Mouse (Mus musculus) liver, adult 2 months (tissue): Measurements from ENCODE around the gene Mthfd1l. TPM values are rescaled to one million over a fixed set of nuclear protein-coding genes. Genes with fewer than 3 reads are reported as not detected.

Experiments used
- DNase-seq: peaks from one replicate; pipeline ENCODE4 v3.0.0-alpha.2; 2011; ENCODE audit warnings: low read depth, low spot score; ENCODE audit errors: extremely low read depth
- H3K27ac ChIP-seq: fragments of 200-500 bp; replicated peaks from 2 replicates; pipeline ENCODE4 v1.5.1; 2012; ENCODE audit warnings: low read depth, mild to moderate bottlenecking, control low read depth, inconsistent platforms, low read length; ENCODE audit not compliant: insufficient read depth
- H3K27me3 ChIP-seq: fragments of 200-500 bp; 2 replicates; pipeline ENCODE4 v1.6.1; 2012; ENCODE audit warnings: mild to moderate bottlenecking, moderate library complexity, low read length, inconsistent platforms; ENCODE audit not compliant: control insufficient read depth, insufficient read depth
- H3K36me3 ChIP-seq: fragments of 200-500 bp; 2 replicates; pipeline ENCODE4 v1.6.1; 2012; ENCODE audit warnings: low read length, inconsistent platforms; ENCODE audit not compliant: control insufficient read depth, insufficient read depth
- H3K4me1 ChIP-seq: fragments of 200-500 bp; 2 replicates; pipeline ENCODE4 v1.6.1; 2011; ENCODE audit warnings: low read length; ENCODE audit not compliant: control insufficient read depth, insufficient read depth
- H3K4me3 ChIP-seq: fragments of 200-500 bp; 2 replicates; pipeline ENCODE4 v1.5.1; 2011; ENCODE audit warnings: low read depth, mild to moderate bottlenecking, control low read depth, low read length, moderate library complexity; ENCODE audit not compliant: insufficient read depth
- H3K79me2 ChIP-seq: fragments of 200-500 bp; 2 replicates; pipeline ENCODE4 v1.6.1; 2012; ENCODE audit warnings: inconsistent platforms, mild to moderate bottlenecking, low read length, moderate library complexity; ENCODE audit not compliant: control insufficient read depth, insufficient read depth
- H3K9ac ChIP-seq: fragments of 200-500 bp; 2 replicates; pipeline ENCODE4 v1.6.1; 2012; ENCODE audit warnings: low read depth, mild to moderate bottlenecking, control low read depth, inconsistent platforms, low read length
- CTCF ChIP-seq: fragments of 200-500 bp; IDR thresholded peaks from 2 replicates; pipeline ENCODE4 v1.5.1; 2011; ENCODE audit warnings: low read depth, low read length, control low read depth
- POLR2A ChIP-seq: fragments of 200-500 bp; IDR thresholded peaks from 2 replicates; pipeline ENCODE4 v1.6.1; 2011; ENCODE audit warnings: low read length, control low read depth; ENCODE audit not compliant: insufficient read depth; ENCODE audit errors: extremely low read depth
- WGBS: fragments of 180-500 bp; shearing (Covaris S2); methylation state at CpG from one replicate; pipeline ENCODE4 v1.1.7; 2018; 5-methylcytosine and 5-hydroxymethylcytosine counted together
- polyA plus RNA-seq: library from polyadenylated mRNA; depleted of rRNA; stranded (reverse); fragments of >200 nt; gene quantifications from 2 replicates; pipeline ENCODE4 v1.2.3, GENCODE M21; 2012
- total RNA-seq: library from RNA; depleted of rRNA; stranded (reverse); fragments of >200 nt; gene quantifications from 2 replicates; pipeline ENCODE4 v1.2.3, GENCODE M21; 2014

The Mthfd1l gene
- total and polyA plus RNA-seq, 2 experiments = 0.31 to 1.0 TPM

DNA sequence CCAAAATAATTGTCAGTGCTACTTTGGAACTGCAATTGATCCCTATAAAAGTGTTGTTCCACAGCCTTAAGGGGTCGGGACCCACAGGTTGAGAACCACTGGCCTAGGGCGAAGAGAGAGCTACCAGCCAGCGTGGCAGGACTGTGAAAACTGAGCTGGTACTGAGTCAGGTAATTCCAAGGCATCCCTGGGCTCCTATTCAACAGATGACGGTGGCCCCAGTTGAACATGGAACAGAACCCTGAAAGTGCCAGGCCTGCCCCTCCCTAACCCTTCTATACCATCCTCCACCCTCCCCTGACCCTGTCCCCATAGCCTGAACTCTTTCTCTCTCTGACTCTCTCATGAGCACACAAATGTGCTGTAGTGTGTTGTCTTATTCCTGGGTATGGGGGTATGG is 77.3 kb downstream of the Mthfd1l start:
- H3K36me3 ChIP-seq = no peaks in the 10 kb centered on the region
- 97% methylated on average over 4 of the region's 4 CpGs for WGBS
- no peaks in the 10 kb centered on the region for H3K4me1 ChIP-seq
- H3K4me3 ChIP-seq = no peak overlapping the region
- no peak overlapping the region for H3K9ac ChIP-seq
- no peaks in the 10 kb centered on the region for H3K79me2 ChIP-seq
- H3K27ac ChIP-seq = no peak overlapping the region
- DNase-seq = no peak
- no peaks in the 10 kb centered on the region for H3K27me3 ChIP-seq
- no peak for TF ChIP-seq POLR2A

DNA sequence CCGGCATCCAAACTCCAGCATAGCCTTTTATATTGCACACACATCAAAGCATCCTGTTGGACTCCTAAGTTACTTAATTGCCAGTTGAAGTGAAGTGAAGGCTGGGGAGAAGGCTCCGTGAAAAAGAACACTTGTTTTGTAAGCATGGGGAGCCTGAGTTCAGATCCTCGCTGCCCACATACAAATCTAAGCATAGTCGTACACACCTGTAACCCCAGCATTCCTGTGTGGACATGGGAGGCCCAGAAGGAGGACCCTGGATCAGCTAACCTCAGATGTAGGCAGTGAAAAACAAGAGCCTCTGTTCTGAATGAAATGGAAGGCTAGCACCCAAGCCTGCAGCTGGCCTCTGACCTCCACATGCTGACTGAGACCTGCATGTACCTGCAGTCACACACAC is 79.8 kb downstream of the Mthfd1l start:
- no peak for DNase-seq
- TF ChIP-seq CTCF (no peak), POLR2A (no peak)
- Histone ChIP-seq H3K4me1 (no peaks in the 10 kb centered on the region), H3K27ac (no peak overlapping the region), H3K79me2 (no peaks in the 10 kb centered on the region), H3K36me3 (no peaks in the 10 kb centered on the region), H3K9ac (no peak overlapping the region), H3K4me3 (no peak overlapping the region), H3K27me3 (no peaks in the 10 kb centered on the region)
- WGBS = 96% methylated on average over 4 of the region's 4 CpGs

GRCm38 (mm10) chr10:4053278-4054061 is 80.6 kb downstream of the Mthfd1l start:
- Histone ChIP-seq H3K27me3 (no peaks in the 10 kb centered on the region), H3K27ac (no peak overlapping the region), H3K4me3 (no peak overlapping the region), H3K9ac (no peak overlapping the region), H3K79me2 (no peaks in the 10 kb centered on the region), H3K36me3 (no peaks in the 10 kb centered on the region), H3K4me1 (no peaks in the 10 kb centered on the region)
- no peak for DNase-seq
- WGBS = 85% methylated on average over 19 of the region's 19 CpGs
- TF ChIP-seq POLR2A (no peak), CTCF (no peak)

DNA sequence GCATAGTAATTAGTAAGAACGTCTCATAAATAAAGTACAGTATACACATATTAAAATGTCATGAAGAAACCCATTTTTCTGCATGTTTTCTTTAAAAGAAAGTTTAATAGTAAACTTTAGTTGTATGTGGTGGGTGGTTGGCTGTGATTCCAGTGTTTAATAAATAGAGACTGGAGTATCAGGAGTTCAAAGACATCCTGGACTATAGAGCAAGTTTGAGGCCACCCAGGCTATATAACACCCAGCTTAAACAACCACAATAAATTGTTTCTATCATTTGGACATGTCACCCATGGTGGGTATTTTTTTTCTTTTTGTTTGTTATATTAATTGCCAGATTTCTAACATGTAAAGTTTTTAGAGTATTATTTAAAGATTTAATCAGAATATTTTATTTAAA is 81.7 kb downstream of the Mthfd1l start:
- H3K27ac ChIP-seq = no peak overlapping the region
- no peak overlapping the region for H3K9ac ChIP-seq
- no peaks in the 10 kb centered on the region for H3K4me1 ChIP-seq
- H3K4me3 ChIP-seq = no peak overlapping the region
- TF ChIP-seq POLR2A (no peak), CTCF (no peak)
- no peaks in the 10 kb centered on the region for H3K79me2 ChIP-seq
- 82% methylated on average over 1 of the region's 1 CpGs for WGBS
- H3K27me3 ChIP-seq = no peaks in the 10 kb centered on the region
- H3K36me3 ChIP-seq = no peaks in the 10 kb centered on the region
- no peak for DNase-seq

DNA sequence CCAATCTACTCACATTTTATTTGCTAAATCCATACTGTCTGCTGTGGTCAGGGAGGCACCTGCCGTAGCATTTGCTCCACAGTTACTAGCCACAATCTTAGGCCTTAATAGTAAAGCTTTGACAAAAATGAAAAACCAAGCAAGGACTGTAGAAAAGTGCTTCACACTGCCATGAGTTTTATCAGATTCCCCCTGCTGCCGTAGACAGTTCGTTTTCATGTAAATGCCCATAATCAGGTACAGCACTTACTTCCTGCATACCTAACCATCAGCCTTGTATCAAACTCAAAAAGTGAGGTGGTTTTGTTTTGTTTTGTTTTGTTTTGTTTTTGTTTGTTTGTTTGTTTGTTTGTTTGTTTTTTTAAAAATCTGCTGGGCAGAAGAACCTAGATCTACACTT is 84.5 kb downstream of the Mthfd1l start:
- no peaks in the 10 kb centered on the region for H3K4me1 ChIP-seq
- no peak for TF ChIP-seq POLR2A
- no peak for TF ChIP-seq CTCF
- no peaks in the 10 kb centered on the region for H3K36me3 ChIP-seq
- no peak overlapping the region for H3K9ac ChIP-seq
- H3K79me2 ChIP-seq = no peaks in the 10 kb centered on the region
- no peak overlapping the region for H3K4me3 ChIP-seq
- DNase-seq = no peak
- WGBS = 97% methylated on average over 3 of the region's 3 CpGs
- no peak overlapping the region for H3K27ac ChIP-seq
- no peaks in the 10 kb centered on the region for H3K27me3 ChIP-seq

DNA sequence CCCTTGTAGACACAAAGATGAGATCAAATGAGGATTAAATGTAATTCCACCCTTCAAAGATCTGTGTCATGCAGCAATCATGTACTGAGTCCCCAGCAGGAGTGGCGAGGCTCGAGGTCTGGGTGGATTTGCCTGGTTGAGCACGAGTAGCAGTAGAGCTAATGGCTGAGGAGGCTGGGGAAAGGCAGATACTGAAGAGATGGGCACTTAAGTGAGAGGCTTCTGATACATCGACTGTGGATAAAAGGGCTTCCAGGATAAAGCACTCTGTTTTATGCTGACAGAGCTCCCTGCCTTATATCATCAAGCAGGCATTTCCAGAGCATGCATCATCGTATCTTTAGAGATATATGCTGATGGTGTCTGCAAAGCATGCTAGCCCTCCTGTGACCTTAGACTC is 84.9 kb downstream of the Mthfd1l start:
- 86% methylated on average over 5 of the region's 5 CpGs for WGBS
- Histone ChIP-seq H3K4me3 (no peak overlapping the region), H3K27ac (no peak overlapping the region), H3K36me3 (no peaks in the 10 kb centered on the region), H3K27me3 (no peaks in the 10 kb centered on the region), H3K4me1 (no peaks in the 10 kb centered on the region), H3K79me2 (no peaks in the 10 kb centered on the region), H3K9ac (no peak overlapping the region)
- DNase-seq = no peak
- no peak for TF ChIP-seq POLR2A
- TF ChIP-seq CTCF = no peak
